Mouse (Mus musculus) layer of hippocampus, adult 8-10 months (tissue): ENCODE measurements around the gene Ndufa4. TPM values are rescaled to one million over a fixed set of nuclear protein-coding genes. Genes with fewer than 3 reads are reported as not detected.
"Not testable (repeated sequence)": the region's sequence is repeated elsewhere in the genome, so short reads cannot be mapped to it uniquely, and the experiment has no call there.

Experiments used
- DNase-seq, 2 experiments: peaks; one replicate each; pipeline ENCODE4 v3.0.0; 2022; ENCODE audit warnings: low spot score in 2 of 2
- total RNA-seq, 4 experiments: library from RNA; stranded (reverse); gene quantifications; 2 replicates each; pipeline ENCODE4 v1.2.4; 2022

Gene Ndufa4
- 100 to 1,000 TPM; 640 to 723 (median 699) TPM for total RNA-seq

GRCm38 (mm10) chr6:11907269-11908032, at the start of gene Ndufa4, which contains the start of gene Phf14:
Gene Ndufa4 (minus strand): TSS chr6:11907497.
Gene Phf14 (plus strand): TSS chr6:11907809.
- peak; percentile 88 to 94 for DNase-seq

- no peak for DNase-seq
These were observed 40.8 kb upstream of the Ndufa4 start for GRCm38 (mm10) chr6:11948100-11948499.

- DNase-seq, result no peak
These were observed 34.8 kb upstream of the Ndufa4 start for GRCm38 (mm10) chr6:11942089-11942488.

GRCm38 (mm10) chr6:11940895-11941294, 33.6 kb upstream of the Ndufa4 start:
- no peak for DNase-seq

GRCm38 (mm10) chr6:11933403-11933802, 26.1 kb upstream of the Ndufa4 start:
- no peak for DNase-seq

GRCm38 (mm10) chr6:11927485-11927884, 20.2 kb upstream of the Ndufa4 start:
- no peak for DNase-seq

GRCm38 (mm10) chr6:11926082-11926595, 18.8 kb upstream of the Ndufa4 start:
- peak; percentile 8 to 15 for DNase-seq

- peak; percentile 80 to 82 for DNase-seq
These were observed 18.3 kb upstream of the Ndufa4 start for GRCm38 (mm10) chr6:11925496-11926041.

GRCm38 (mm10) chr6:11908170-11908569, 873 bp upstream of the Ndufa4 start:
- no peak for DNase-seq

GRCm38 (mm10) chr6:11906890-11907268, 418 bp downstream of the Ndufa4 start:
- no peak for DNase-seq

GRCm38 (mm10) chr6:11900809-11901310, 6.4 kb downstream of the Ndufa4 start:
- DNase-seq, result no peak

GRCm38 (mm10) chr6:11875364-11875763, 31.9 kb downstream of the Ndufa4 start:
- DNase-seq, result not testable (repeated sequence)

Other genes starting within 250 kb of the Ndufa4 start
- gene Phf14, start 312 bp upstream of the Ndufa4 start, total RNA-seq, result 10 to 100 TPM; 69.9 to 94.7 (median 76.5) TPM